Mouse (Mus musculus): Measurements from ENCODE around the gene Uba52. TPM values are rescaled to one million over a fixed set of nuclear protein-coding genes. Genes with fewer than 3 reads are reported as not detected.

The Uba52 gene
- polyA plus RNA-seq, 1 experiment from 2014 or later = 909 TPM

DNA sequence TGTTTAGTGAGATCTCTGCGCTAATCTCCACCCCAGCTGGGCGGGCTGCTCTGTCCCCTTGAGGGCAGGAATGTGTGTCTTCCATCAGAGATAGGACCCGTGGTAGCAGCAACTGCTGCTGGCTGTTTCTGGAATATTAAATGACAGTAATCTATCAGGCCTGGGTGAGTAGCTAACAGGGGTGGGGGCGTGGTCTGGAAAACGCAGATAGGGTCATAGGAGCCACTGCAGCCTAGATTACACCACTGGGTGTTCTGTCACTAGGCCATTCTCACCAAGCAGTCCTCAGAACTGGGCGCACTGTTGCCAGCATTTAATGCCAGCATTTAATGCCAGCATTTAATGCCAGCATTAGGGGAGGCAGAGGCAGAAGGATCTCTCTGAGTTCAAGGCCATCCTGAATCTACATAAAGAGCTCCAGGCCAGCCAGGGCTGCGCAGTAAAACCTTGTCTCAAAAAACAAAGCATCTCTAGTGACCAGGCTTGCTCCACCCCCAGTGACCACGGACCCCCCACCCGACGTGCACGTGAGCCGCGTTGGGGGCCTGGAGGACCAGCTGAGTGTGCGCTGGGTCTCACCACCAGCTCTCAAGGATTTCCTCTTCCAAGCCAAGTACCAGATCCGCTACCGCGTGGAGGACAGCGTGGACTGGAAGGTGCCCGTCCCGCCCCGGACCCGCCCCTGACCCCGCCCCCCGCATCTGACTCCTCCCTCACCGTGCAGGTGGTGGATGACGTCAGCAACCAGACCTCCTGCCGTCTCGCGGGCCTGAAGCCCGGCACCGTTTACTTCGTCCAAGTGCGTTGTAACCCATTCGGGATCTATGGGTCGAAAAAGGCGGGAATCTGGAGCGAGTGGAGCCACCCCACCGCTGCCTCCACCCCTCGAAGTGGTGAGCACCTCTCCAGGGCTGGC, 10.0 kb downstream of the Uba52 start:
- Histone ChIP-seq H3K4me2 (peak overlapping the region; percentile 33), H3K27me3 (peaks cover 66% of the 10 kb centered on the region), H3K9me3 (no peaks in the 10 kb centered on the region), H3K9ac (no peak overlapping the region), H3K27ac (no peak overlapping the region), H3K4me3 (0 out of 2 replicates have a peak overlapping the region, but pooled peaks have one; percentile 6), H3K4me1 (peaks cover 59% of the 10 kb centered on the region), H3K36me3 (no peaks in the 10 kb centered on the region)
- ATAC-seq (ENCODE audit: borderline replicate concordance, extremely low read depth, low FRiP score, low TSS enrichment) = no peak
- WGBS = 8% methylated on average over 39 of the region's 39 CpGs

DNA sequence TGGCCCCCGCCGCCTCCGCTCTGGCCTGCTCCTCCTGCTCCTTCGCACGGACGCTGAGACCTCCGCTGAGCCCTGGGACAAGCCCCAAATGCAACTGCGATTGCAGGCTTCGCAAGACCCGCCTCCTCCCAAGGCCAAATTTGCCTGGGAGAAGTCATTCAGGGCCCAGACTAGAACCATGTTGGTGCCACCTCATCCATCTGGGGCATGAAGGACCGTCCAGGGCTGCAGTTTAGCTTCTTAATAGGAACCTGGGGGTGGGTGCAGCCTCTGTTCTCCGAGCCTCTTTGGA, 14.9 kb downstream of the Uba52 start:
- peak overlapping the region; percentile 41; the same call in 1 of the 2 replicates for H3K9ac ChIP-seq
- H3K4me1 ChIP-seq = peaks cover 50% of the 10 kb centered on the region
- no peaks in the 10 kb centered on the region for H3K36me3 ChIP-seq
- H3K27ac ChIP-seq = no peak overlapping the region
- H3K4me3 ChIP-seq = peak overlapping the region; percentile 54
- no peaks in the 10 kb centered on the region for H3K9me3 ChIP-seq
- peak overlapping the region; percentile 82 for H3K4me2 ChIP-seq
- H3K27me3 ChIP-seq = peaks cover 93% of the 10 kb centered on the region
- WGBS = 12% methylated on average over 12 of the region's 12 CpGs
- ATAC-seq (ENCODE audit: borderline replicate concordance, extremely low read depth, low FRiP score, low TSS enrichment) = no peak

DNA sequence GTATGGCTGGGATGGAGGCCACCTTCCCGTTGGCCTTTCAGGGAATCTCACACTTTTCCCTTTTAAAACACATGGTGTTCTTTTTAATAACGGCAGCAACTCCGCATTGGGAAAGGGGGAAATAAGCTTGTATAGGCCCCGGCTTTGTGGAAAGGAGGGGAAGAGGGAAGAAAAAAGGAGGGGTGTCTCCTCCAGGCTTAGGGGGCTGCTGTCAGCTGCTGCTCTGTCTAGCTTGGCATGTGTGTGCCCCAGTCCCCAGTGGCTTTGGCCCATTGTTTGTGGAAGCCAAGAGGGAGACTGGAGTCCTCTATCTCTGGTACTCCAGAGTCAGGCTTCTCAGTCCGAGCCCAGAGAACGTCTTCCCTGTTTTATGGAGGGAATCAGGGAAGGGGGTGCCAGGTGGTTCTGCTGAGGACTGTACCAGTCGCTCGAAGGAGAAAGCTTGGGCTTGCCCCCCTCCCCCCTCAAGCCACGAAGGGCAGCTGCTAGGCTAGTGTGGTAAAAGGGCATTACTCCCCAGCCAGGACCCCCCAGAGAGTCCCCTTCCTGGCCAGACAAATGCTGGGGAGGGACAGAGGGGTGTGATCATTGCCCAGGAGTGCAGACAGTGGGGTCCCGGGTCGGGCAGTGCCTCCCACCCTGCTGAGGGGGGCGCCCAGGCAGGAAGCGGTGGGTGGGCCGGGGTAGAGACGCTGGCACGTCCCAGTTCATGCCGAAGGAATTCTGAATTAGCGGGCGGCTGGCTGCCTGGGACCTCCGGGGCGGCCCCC, 15.4 kb downstream of the Uba52 start:
- H3K4me2 ChIP-seq = peak overlapping the region; percentile 82
- H3K4me3 ChIP-seq = peak overlapping the region; percentile 54
- ATAC-seq (ENCODE audit: borderline replicate concordance, extremely low read depth, low FRiP score, low TSS enrichment) = no peak
- 5% methylated on average over 21 of the region's 21 CpGs for WGBS
- no peak overlapping the region for H3K27ac ChIP-seq
- peaks cover 50% of the 10 kb centered on the region for H3K4me1 ChIP-seq
- peak overlapping the region; percentile 41 for H3K9ac ChIP-seq
- H3K27me3 ChIP-seq = peaks cover 93% of the 10 kb centered on the region
- H3K36me3 ChIP-seq = no peaks in the 10 kb centered on the region
- H3K9me3 ChIP-seq = no peaks in the 10 kb centered on the region

DNA sequence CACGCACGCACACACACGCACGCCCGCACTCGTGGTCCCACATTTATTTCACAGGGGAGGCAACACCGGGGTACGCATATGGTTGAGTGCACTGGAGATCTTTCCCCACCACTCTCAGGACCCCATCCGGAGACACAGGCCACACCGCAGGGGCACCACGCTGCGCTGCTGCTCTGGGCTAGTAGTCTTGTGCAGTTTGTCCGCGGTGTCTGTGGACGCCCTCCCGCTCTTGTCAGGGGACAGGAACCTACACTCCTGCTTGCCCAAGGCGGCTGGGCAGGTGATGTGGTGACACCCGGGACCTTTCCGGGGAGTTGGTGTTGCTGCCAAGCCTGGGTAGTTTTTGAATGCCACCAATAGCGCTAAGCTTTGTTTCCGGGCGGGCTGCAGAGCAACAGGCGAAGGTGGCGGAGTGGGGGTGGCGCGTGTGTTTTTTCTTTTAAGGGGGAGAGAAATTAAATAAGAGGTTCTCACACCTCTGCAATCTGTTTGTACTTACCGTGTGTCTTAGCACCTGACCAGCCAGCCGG, 16.1 kb downstream of the Uba52 start:
- H3K4me1 ChIP-seq = peaks cover 53% of the 10 kb centered on the region
- peak overlapping the region; percentile 54 for H3K4me3 ChIP-seq
- H3K27me3 ChIP-seq = peaks cover 95% of the 10 kb centered on the region
- no peaks in the 10 kb centered on the region for H3K36me3 ChIP-seq
- ATAC-seq (ENCODE audit: borderline replicate concordance, extremely low read depth, low FRiP score, low TSS enrichment) = no peak
- peak overlapping the region; percentile 82 for H3K4me2 ChIP-seq
- peak overlapping the region; percentile 41 for H3K9ac ChIP-seq
- H3K27ac ChIP-seq = 0 out of 2 replicates have a peak overlapping the region, but pooled peaks have one; percentile 21
- 1% methylated on average over 27 of the region's 28 CpGs for WGBS
- no peaks in the 10 kb centered on the region for H3K9me3 ChIP-seq

DNA sequence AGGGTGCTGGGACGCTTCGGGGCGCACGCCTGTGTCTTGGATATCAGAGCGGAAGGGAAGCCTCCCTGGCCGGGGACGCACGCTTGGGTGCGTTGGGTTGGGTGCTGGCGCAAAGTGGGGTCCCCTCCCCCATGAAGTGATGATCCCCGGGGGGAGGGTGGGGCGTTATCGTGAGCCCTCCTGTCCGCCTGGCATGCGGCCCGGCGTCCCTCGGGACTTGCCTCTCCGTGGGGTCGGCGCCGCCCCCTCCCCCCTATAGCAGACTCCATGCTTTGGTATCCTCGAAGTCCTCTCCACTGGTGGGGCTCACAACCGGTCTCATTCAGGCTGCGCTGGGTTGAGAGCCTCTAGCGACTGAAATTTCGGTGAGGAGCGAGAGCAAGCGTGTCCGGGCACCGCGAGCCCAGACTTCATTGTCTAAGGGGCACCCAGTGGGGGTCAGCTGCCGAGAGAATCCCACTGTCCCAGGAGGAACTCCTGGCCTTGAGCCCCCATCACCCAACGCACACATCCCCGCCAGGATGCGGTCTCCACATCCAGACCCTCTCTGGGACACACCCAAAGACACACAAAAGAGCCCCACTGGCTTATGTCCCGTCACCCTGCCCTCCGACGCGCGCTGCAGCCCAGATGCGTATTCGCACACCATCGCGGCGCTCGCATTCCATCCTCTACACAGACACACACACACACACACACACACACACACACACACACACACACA, 16.7 kb downstream of the Uba52 start:
- WGBS = under 1% methylated on average over 44 of the region's 47 CpGs
- Histone ChIP-seq H3K9me3 (no peaks in the 10 kb centered on the region), H3K27me3 (peaks cover 97% of the 10 kb centered on the region), H3K4me3 (peak overlapping the region; percentile 54), H3K27ac (peak overlapping the region; percentile 97), H3K36me3 (no peaks in the 10 kb centered on the region), H3K9ac (peak overlapping the region; percentile 63), H3K4me1 (peaks cover 59% of the 10 kb centered on the region), H3K4me2 (peak overlapping the region; percentile 82)
- ATAC-seq (ENCODE audit: borderline replicate concordance, extremely low read depth, low FRiP score, low TSS enrichment) = no peak

DNA sequence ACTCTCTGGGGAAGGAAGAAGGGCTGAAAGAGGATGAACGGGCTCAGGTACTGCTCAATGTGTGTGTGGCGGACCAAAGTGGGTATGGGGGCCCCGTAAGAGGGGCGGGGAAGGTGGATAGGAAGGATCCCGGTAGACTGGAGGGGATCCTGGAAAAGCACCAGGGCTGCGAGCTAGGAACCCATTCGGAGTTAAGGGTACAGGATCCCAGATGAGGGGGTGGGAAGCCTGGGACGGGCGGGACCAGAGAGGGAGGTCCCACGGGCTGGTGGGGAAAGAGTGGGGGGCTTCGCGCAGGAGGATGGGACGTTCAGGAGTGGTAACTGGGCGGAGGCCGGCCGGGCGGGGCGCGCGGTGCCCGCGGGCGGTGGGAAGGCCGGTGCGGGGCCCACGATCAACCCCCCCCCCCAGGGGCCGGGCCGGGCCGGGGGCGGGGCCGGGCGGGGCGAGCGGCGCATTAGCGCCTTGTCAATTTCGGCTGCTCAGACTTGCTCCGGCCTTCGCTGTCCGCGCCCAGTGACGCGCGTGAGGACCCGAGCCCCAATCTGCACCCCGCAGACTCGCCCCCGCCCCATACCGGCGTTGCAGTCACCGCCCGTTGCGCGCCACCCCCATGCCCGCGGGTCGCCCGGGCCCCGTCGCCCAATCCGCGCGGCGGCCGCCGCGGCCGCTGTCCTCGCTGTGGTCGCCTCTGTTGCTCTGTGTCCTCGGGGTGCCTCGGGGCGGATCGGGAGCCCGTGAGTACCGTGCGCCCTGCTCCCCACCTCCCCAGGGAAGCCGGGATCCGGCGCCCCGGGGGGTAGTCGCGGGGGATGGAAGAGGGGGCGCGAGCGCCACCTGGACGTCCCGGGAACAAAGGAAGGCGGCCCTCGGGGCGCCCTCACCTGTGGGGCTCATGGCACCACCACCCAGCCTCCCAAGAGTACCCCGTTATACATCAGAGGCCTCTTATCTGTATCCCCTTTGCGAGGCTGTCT, 17.6 kb downstream of the Uba52 start, which contains the start of gene Crlf1:
TSS of gene Crlf1 (plus strand) at position 495 of the 977 bp plus-strand sequence.
- Histone ChIP-seq H3K4me2 (peak within 1 kb of the TSS; percentile 82), H3K27me3 (peaks cover 97% of the 10 kb centered on the region), H3K4me3 (peak within 1 kb of the TSS; percentile 54), H3K9ac (peak within 1 kb of the TSS; percentile 63), H3K27ac (peak within 1 kb of the TSS; percentile 97), H3K9me3 (no peaks in the 10 kb centered on the region), H3K36me3 (no peaks in the 10 kb centered on the region), H3K4me1 (peaks cover 68% of the 10 kb centered on the region)
- ATAC-seq (ENCODE audit: borderline replicate concordance, extremely low read depth, low FRiP score, low TSS enrichment) = peak; percentile 16; the same call in 1 of the 2 replicates
- under 1% methylated on average over 53 of the region's 93 CpGs for WGBS

DNA sequence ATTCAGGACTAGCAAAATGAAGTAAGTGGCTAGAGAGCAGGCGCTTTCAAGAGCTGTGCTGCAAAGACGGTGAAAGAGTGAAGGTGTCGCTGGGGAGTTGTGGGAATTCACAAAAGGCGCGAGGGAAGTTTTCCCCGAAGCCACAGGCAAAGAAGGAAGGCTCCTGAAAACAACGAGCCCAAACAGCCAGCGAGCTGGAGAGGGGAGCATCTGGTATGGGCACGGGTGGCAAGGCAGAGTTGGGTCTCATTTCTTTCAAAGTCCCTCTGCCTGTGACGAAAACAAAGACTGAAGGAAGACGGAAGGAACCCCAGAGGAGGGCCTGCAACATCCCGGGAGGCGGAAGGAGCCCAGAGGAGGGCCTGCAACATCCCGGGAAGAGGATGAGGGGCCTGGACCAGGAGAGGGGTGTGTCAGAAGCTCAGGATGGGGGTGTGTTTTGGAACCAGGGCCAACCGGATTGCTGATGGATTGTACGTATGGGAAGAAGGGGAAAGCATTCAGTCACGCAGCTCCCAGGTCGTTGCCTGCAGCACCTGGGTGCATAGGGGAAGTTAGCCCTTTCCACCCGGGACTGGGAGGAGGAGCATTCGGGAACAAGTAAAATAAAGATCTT, 19.6 kb downstream of the Uba52 start:
- Histone ChIP-seq H3K27me3 (peaks cover 98% of the 10 kb centered on the region), H3K9ac (no peak overlapping the region), H3K36me3 (no peaks in the 10 kb centered on the region), H3K27ac (peak overlapping the region; percentile 97), H3K4me3 (peak overlapping the region; percentile 54; the same call in 1 of the 2 replicates), H3K9me3 (no peaks in the 10 kb centered on the region), H3K4me1 (peaks cover 81% of the 10 kb centered on the region), H3K4me2 (peak overlapping the region; percentile 82)
- WGBS = 5% methylated on average over 20 of the region's 20 CpGs
- no peak for ATAC-seq (ENCODE audit: borderline replicate concordance, extremely low read depth, low FRiP score, low TSS enrichment)

DNA sequence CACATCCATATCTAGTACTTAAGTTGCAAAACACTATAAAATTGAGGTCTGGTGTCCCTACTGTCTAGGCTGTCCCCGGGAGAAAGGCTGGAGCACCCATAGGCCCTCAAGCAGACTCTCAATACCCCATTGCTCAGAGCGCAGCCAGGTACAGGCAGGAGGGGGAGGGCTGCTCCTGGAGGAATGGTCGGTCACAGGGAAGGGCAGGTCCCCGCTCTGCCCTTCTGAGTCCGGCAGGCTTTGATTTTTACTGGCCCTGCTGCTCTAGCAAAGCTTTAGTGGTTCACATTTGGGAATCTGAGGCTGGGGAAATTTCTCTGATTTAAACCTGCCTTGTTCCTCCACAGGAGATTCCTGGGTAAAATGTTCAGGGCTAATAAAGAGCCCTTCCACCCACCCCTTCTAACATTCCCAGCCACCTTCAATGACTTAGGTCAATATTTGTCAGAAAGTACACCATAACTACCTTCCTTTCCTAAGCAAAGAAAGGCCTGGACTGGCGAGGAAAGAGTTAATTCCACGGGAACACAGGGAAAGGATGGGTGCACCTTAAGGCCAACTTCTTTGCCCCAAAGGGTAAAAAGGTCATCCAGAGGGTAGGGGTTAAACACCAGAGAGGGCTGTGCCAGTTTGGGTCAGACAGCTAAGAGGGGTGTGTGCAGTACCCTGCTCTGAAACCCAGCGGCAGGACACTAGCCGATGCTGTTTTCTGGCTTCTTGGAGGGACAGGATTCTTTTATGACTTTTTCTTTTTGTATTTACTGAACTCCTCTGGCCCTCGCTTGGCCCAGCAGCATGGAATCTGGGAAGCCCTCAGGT, 20.3 kb downstream of the Uba52 start:
- WGBS = 14% methylated on average over 10 of the region's 10 CpGs
- peak overlapping the region; percentile 33; the same call in 1 of the 2 replicates for H3K9ac ChIP-seq
- peaks cover 98% of the 10 kb centered on the region for H3K27me3 ChIP-seq
- H3K36me3 ChIP-seq = no peaks in the 10 kb centered on the region
- ATAC-seq (ENCODE audit: borderline replicate concordance, extremely low read depth, low FRiP score, low TSS enrichment) = no peak
- H3K4me3 ChIP-seq = peak overlapping the region; percentile 54; the same call in 1 of the 2 replicates
- H3K27ac ChIP-seq = peak overlapping the region; percentile 97
- H3K4me2 ChIP-seq = peak overlapping the region; percentile 82
- H3K9me3 ChIP-seq = no peaks in the 10 kb centered on the region
- H3K4me1 ChIP-seq = peaks cover 74% of the 10 kb centered on the region

DNA sequence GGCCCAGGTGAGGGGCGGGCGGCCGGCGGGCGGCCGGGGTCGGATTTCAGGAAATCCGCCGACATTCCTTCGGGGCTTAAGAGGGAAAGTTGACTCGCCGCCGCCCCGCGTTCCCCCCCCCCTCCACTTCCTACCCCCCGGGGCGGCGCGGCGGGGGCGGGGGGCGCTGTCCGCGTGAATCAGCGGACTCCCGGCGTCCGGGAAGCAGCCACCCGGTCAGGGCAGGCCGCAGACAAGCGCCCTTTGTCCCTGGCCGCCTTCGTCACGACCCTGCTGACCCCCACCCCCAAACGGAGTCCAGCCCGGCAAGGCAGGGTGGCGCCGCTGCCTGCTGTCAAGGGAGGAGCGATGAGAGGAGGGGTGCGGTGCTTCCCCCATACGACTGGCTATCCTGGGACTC, 21.0 kb downstream of the Uba52 start:
- H3K4me3 ChIP-seq = peak overlapping the region; percentile 32
- no peaks in the 10 kb centered on the region for H3K9me3 ChIP-seq
- H3K27me3 ChIP-seq = peaks cover 98% of the 10 kb centered on the region
- no peak for ATAC-seq (ENCODE audit: borderline replicate concordance, extremely low read depth, low FRiP score, low TSS enrichment)
- peak overlapping the region; percentile 33 for H3K9ac ChIP-seq
- peak overlapping the region; percentile 82 for H3K4me2 ChIP-seq
- peak overlapping the region; percentile 97 for H3K27ac ChIP-seq
- H3K36me3 ChIP-seq = no peaks in the 10 kb centered on the region
- under 1% methylated on average over 35 of the region's 41 CpGs for WGBS
- peaks cover 71% of the 10 kb centered on the region for H3K4me1 ChIP-seq

Data from lung, embryonic 15.5 days (tissue).